ENCODE assay signal across 9 mouse cellular contexts in genomic region chr15:86188186-86188585, GRCm38 (mm10). TPM values are rescaled to one million over a fixed set of nuclear protein-coding genes. Genes with fewer than 3 reads are reported as not detected.
DNase-seq lines count a peak whose midpoint lies in the region; ATAC-seq and TF ChIP-seq lines count a peak whose summit lies in the region.
"Had no signal": no experiment of that assay in that cellular context is flagged by ENCODE, and none has a peak within 500 bp of the region (broad histone marks: within the 10 kb centered on the region; RNA-seq: fewer than 3 reads in every experiment).

No protein-coding gene starts in this region.

- DNase-seq in layer of hippocampus, adult 11-12 months (ENCODE audit: low spot score): peak; percentile 55
- DNase-seq in layer of hippocampus, adult 9-11 months: no peak
- DNase-seq in brain, embryonic 14.5 days (ENCODE audit: low read depth): peak; percentile 76
- peak; percentile 40 for DNase-seq in gastrocnemius, postnatal 10 days
- no peak for DNase-seq in left cerebral cortex, adult 9 months (ENCODE audit: low spot score in 2 of 2)
- DNase-seq: liver, embryonic 13.5 days had no signal

- H3K4me1 ChIP-seq in kidney, embryonic 14.5 days (ENCODE audit: control insufficient read depth, insufficient read depth, low read length): peaks cover 14% of the 10 kb centered on the region
- peaks cover 33% of the 10 kb centered on the region for H3K4me1 ChIP-seq in stomach, embryonic 16.5 days (ENCODE audit: control insufficient read depth, insufficient read depth, low read length)

- H3K9me3 ChIP-seq in kidney, embryonic 14.5 days (ENCODE audit: control insufficient read depth, low read length): no peaks in the 10 kb centered on the region
- no peaks in the 10 kb centered on the region for H3K9me3 ChIP-seq in stomach, embryonic 16.5 days (replicated peaks; ENCODE audit: control insufficient read depth, low read length)
- H3K9me3 ChIP-seq: liver, embryonic 13.5 days had no signal

- H3K4me2 ChIP-seq in kidney, embryonic 14.5 days (replicated peaks; ENCODE audit: low read depth, low read length): no peak overlapping the region
- no peak overlapping the region for H3K4me2 ChIP-seq in stomach, embryonic 16.5 days (ENCODE audit: low read depth, low read length)
- H3K4me2 ChIP-seq: liver, embryonic 13.5 days had no signal

- TF ChIP-seq POLR2A in brain, embryonic 14.5 days (IDR thresholded peaks at IDR 0.05; ENCODE audit: borderline replicate concordance, extremely low read depth, insufficient read depth, insufficient read length, poor library complexity, severe bottlenecking): no peak

- no peak overlapping the region for H3K27ac ChIP-seq in kidney, embryonic 14.5 days (ENCODE audit: low read depth, low read length)
- peak overlapping the region; percentile 80 for H3K27ac ChIP-seq in stomach, embryonic 16.5 days (ENCODE audit: low read length)

- WGBS in kidney, embryonic 14.5 days: 52% methylated on average over 5 of the region's 5 CpGs
- WGBS in stomach, embryonic 16.5 days: 67% methylated on average over 5 of the region's 5 CpGs

- no peaks in the 10 kb centered on the region for H3K27me3 ChIP-seq in kidney, embryonic 14.5 days (ENCODE audit: control insufficient read depth, insufficient read depth, low read length)
- no peaks in the 10 kb centered on the region for H3K27me3 ChIP-seq in stomach, embryonic 16.5 days (ENCODE audit: control insufficient read depth, insufficient read depth, low read length)

- H3K4me3 ChIP-seq in kidney, embryonic 14.5 days (ENCODE audit: low read length): no peak overlapping the region
- H3K4me3 ChIP-seq in stomach, embryonic 16.5 days (replicated peaks; ENCODE audit: low read length): no peak overlapping the region
- H3K4me3 ChIP-seq: liver, embryonic 13.5 days had no signal

- 0 out of 2 replicates have a peak, but pooled peaks have one; percentile 25 for ATAC-seq in kidney, embryonic 14.5 days (ENCODE audit: low FRiP score, low TSS enrichment)
- ATAC-seq in stomach, embryonic 16.5 days (ENCODE audit: insufficient read depth, low FRiP score): peak; percentile 1; the same call in 1 of the 2 replicates
- ATAC-seq in erythroblast, adult 5-6 weeks (replicated peaks; ENCODE audit: low FRiP score, poor library complexity, severe bottlenecking): no peak

- no peak for TF ChIP-seq CTCF in brain, embryonic 14.5 days (IDR thresholded peaks at IDR 0.05; ENCODE audit: borderline replicate concordance, extremely low read depth, insufficient read depth, insufficient read length)

- H3K36me3 ChIP-seq in kidney, embryonic 14.5 days (ENCODE audit: control insufficient read depth, insufficient read depth, low read length): no peaks in the 10 kb centered on the region
- H3K36me3 ChIP-seq in stomach, embryonic 16.5 days (ENCODE audit: control insufficient read depth, insufficient read depth, low read length): no peaks in the 10 kb centered on the region
- H3K36me3 ChIP-seq: liver, embryonic 13.5 days had no signal

- H3K9ac ChIP-seq in kidney, embryonic 14.5 days (ENCODE audit: low read depth, low read length): no peak overlapping the region
- no peak overlapping the region for H3K9ac ChIP-seq in stomach, embryonic 16.5 days (ENCODE audit: low read length)
- H3K9ac ChIP-seq: liver, embryonic 13.5 days had no signal

RNA-seq across cellular contexts. Expression of gene Cerk, which starts 2.2 kb away (rescaled TPM):
- polyA plus RNA-seq in brain, embryonic 14.5 days (2012; rRNA removed): 27.3 and 32.0 TPM in 2 replicates
- total RNA-seq in gastrocnemius, postnatal 10 days (2021): 1 to 10 TPM; 8.0 to 9.5 TPM
- polyA plus RNA-seq in kidney, embryonic 14.5 days (2014; fragmentation: Nextera tagmentation; extraction: Ambion mirVana): 5.7 and 14.2 TPM in 2 replicates
- polyA plus RNA-seq in stomach, embryonic 16.5 days (2015; fragmentation: Nextera tagmentation; extraction: Ambion mirVana): 11.4 TPM in 2 replicates
- 7.1 and 7.9 TPM in 2 replicates for total RNA-seq in erythroblast, adult 5-6 weeks (2015; ENCODE audit: low replicate concordance)
- total RNA-seq in erythroblast, adult 5-6 weeks (2017; ENCODE audit: low replicate concordance): 7.9 and 9.8 TPM in 2 replicates

RNA-seq across cellular contexts. Expression of gene Tbc1d22a, which starts 26.1 kb away (rescaled TPM):
- polyA plus RNA-seq in brain, embryonic 14.5 days (2012; rRNA removed): 16.8 and 21.8 TPM in 2 replicates
- 10 to 100 TPM; 12.2 to 15.3 TPM for total RNA-seq in gastrocnemius, postnatal 10 days (2021)
- polyA plus RNA-seq in kidney, embryonic 14.5 days (2014; fragmentation: Nextera tagmentation; extraction: Ambion mirVana): 6.5 and 11.1 TPM in 2 replicates
- 11.4 and 12.0 TPM in 2 replicates for polyA plus RNA-seq in stomach, embryonic 16.5 days (2015; fragmentation: Nextera tagmentation; extraction: Ambion mirVana)
- 2.5 and 3.5 TPM in 2 replicates for total RNA-seq in erythroblast, adult 5-6 weeks (2015; ENCODE audit: low replicate concordance)
- total RNA-seq in erythroblast, adult 5-6 weeks (2017; ENCODE audit: low replicate concordance): 7.4 and 7.8 TPM in 2 replicates

Comparison
In these comparisons a context has a peak if more than half of its experiments do, and no peak if none do; other contexts are left out.
1. DNase-seq: peak in layer of hippocampus, adult 11-12 months (single experiment), brain, embryonic 14.5 days (single experiment) and gastrocnemius, postnatal 10 days (single experiment); none in layer of hippocampus, adult 9-11 months (single experiment) and left cerebral cortex, adult 9 months (0 of 2).